Mouse (Mus musculus): Measurements from ENCODE around the gene Brd3. TPM values are rescaled to one million over a fixed set of nuclear protein-coding genes. Genes with fewer than 3 reads are reported as not detected.

Brd3 gene
- total RNA-seq, 2 experiments from 2014 or later: 25.9 TPM

DNA sequence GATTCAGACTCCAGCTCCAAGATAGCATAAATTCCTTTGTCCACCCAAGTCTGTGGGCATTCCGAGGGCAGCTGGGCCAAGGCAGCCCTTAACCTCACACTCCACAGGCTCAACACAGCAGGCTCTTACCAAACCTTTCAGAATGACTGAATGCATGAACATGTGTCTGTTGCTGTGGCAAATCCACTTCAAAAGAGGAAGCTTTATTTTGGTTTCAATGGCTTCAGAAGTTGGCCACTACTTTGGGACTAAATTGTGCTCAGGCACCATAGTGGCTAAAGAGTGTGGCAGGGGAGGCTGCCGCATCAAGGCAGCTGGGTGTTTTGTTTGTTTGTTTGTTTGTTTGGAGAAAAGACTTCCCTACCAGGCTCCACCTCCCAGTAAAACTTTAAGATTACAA, 107.4 kb downstream of the Brd3 start:
- DNase-seq: no peak

DNA sequence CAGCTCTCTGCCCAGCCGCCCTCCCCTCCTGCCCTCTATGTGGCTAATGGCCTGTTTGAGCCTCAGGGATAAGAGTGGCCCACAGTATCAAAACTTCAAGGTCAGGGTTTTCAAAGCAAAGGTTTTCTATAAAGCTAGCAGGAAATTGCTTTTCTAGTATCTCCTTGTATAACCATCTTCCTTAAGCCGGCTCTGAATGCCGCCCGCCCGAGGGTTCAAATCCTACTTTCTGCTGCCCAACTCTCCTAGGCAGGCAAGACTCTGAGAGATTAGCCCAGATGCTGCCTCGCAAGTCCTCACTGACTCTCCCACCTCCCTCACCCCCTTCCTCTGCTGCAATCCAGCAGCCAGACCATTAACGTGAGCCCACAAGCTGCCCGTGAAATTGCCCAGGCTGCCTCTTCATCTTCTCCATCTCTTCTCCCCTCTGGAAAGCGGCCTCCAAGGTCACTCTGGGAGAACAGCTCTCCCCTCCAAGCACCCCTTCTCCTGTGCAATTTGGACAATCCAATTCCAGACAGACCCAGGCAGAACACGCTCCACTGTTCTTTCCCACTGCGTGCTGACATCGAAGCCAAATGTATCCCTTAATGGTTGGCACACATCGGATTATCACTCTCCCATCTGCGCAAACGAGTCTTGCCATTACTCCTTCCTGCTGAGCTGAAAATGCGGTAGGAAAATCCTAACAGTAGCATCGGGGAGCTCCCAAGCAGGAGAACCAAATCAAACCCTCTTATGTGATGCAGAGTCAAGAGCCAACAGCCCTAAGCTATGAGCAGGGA, 110.6 kb downstream of the Brd3 start:
- DNase-seq: no peak

Small RNAs within 50 kb of the gene (microRNA-seq; reads per million reads assigned to microRNA genes)
- 0 reads per million in 2 experiments for gene Gm24049
- 0 reads per million in 2 experiments for gene Mir7578

Other genes with a start within 250 kb of the Brd3 start
- gene Vav2, start 80.6 kb downstream of the Brd3 start, total RNA-seq (2021): 10 to 100 TPM; 10.2 to 13.1 TPM
- 1 to 10 TPM; 1.4 to 1.8 TPM for gene Brd3os, start 65.3 kb downstream of the Brd3 start, total RNA-seq (2021)
- gene Wdr5, start 7.5 kb upstream of the Brd3 start, total RNA-seq (2021): 10 to 100 TPM; 23.5 to 26.5 TPM
- gene Rxra, start 168.8 kb upstream of the Brd3 start, total RNA-seq (2021): 10 to 100 TPM; 51.3 to 52.4 TPM

Data from heart, adult 18-20 months (tissue).